Mouse (Mus musculus) G1E (cell line): Measurements from ENCODE around the gene Coq8b. TPM values are rescaled to one million over a fixed set of nuclear protein-coding genes. Genes with fewer than 3 reads are reported as not detected.

Experiments
- ATAC-seq: 2 replicates; pipeline ENCODE4 v1.8.0; 2016; ENCODE audit warnings: mild to moderate bottlenecking; ENCODE audit not compliant: insufficient number of reproducible peaks, poor library complexity, low FRiP score, severe bottlenecking; ENCODE audit errors: extremely low read depth
- DNase-seq: peaks from one replicate; pipeline ENCODE4 v3.0.0; 2012; ENCODE audit warnings: low spot score
- H3K27me3 ChIP-seq: 2 replicates; pipeline ENCODE4 v1.6.1; 2012; ENCODE audit warnings: mild to moderate bottlenecking, low read length, inconsistent platforms; ENCODE audit not compliant: insufficient read depth
- H3K36me3 ChIP-seq: replicated peaks from 2 replicates; pipeline ENCODE3; 2012; ENCODE audit warnings: mild to moderate bottlenecking, inconsistent platforms
- H3K4me1 ChIP-seq: 2 replicates; pipeline ENCODE4 v1.6.1; 2012; ENCODE audit warnings: low read depth, low read length, inconsistent platforms, mixed read lengths; ENCODE audit not compliant: insufficient read depth
- H3K4me3 ChIP-seq: 2 replicates; pipeline ENCODE4 v1.5.1; 2012; ENCODE audit warnings: low read depth, mild to moderate bottlenecking, inconsistent platforms, low read length, moderate library complexity, mixed read lengths
- H3K9me3 ChIP-seq: replicated peaks from 2 replicates; pipeline ENCODE4 v1.6.1; 2012; ENCODE audit warnings: inconsistent platforms
- CTCF ChIP-seq: IDR thresholded peaks from 2 replicates; pipeline ENCODE4 v1.5.1; 2012; ENCODE audit warnings: low read depth, low read length, inconsistent platforms, mixed read lengths
- GATA1 ChIP-seq: IDR thresholded peaks from 2 replicates; pipeline ENCODE4 v1.6.1; 2012; ENCODE audit warnings: borderline replicate concordance, low read length, inconsistent platforms, mixed read lengths
- GATA2 ChIP-seq: IDR thresholded peaks from 2 replicates; pipeline ENCODE4 v1.6.1; 2012; ENCODE audit warnings: low read depth, low read length, inconsistent platforms, borderline replicate concordance
- POLR2AphosphoS5 ChIP-seq: IDR thresholded peaks from 2 replicates; pipeline ENCODE4 v1.6.1; 2012; ENCODE audit warnings: low read depth, low read length, inconsistent platforms; ENCODE audit not compliant: insufficient replicate concordance
- TAL1 ChIP-seq: conservative IDR thresholded peaks from 2 replicates; pipeline ENCODE4 v1.6.1; 2012; ENCODE audit warnings: low read depth, low read length, inconsistent platforms, mixed read lengths
- polyA plus RNA-seq: library from polyadenylated mRNA; stranded (reverse); fragments of >175 nt; gene quantifications from 2 replicates; pipeline ENCODE4 v1.2.3, GENCODE M21; 2012
- total RNA-seq, 2 experiments: library from RNA; stranded (forward) in 1 of 2; stranded (reverse) in 1 of 2; fragments of 200-1000 nt in 1 of 2; fragments of >200 nt in 1 of 2; fragmentation: Nextera tagmentation in 1 of 2; gene quantifications; 2 replicates each; pipeline ENCODE4 v1.2.3; 2014 to 2017

Gene Coq8b
- total and polyA plus RNA-seq, 3 experiments: 25.3 to 62.2 (median 30.4) TPM

DNA sequence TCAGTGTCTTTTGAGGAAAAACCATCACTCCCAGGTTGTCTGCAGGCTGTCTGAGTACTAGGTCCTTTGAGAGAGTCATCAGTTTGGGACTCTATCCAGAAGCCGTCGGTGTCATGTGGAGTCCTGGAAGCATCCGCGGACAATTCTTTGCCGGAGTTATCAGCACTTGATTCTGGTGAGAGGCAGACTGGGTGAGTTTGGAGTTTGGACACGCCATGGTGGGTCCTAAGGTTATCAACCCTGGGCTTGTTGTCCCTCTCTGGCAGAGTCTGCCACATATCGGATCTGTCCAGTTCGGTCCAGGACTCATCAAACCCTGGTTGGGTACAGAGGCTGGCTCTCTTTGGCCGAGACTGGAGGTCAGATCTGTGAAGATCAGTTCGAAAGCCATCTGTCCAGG, 5.1 kb upstream of the Coq8b start:
- DNase-seq (no peak), ATAC-seq (no peak)
- peak overlapping the region; percentile 89 for H3K4me3 ChIP-seq
- peaks cover 39% of the 10 kb centered on the region for H3K36me3 ChIP-seq
- TF ChIP-seq CTCF (no peak), POLR2AphosphoS5 (no peak), GATA1 (no peak), GATA2 (no peak), TAL1 (no peak)
- H3K4me1 ChIP-seq: peaks cover 71% of the 10 kb centered on the region
- H3K9me3 ChIP-seq: no peaks in the 10 kb centered on the region
- H3K27me3 ChIP-seq: no peaks in the 10 kb centered on the region

DNA sequence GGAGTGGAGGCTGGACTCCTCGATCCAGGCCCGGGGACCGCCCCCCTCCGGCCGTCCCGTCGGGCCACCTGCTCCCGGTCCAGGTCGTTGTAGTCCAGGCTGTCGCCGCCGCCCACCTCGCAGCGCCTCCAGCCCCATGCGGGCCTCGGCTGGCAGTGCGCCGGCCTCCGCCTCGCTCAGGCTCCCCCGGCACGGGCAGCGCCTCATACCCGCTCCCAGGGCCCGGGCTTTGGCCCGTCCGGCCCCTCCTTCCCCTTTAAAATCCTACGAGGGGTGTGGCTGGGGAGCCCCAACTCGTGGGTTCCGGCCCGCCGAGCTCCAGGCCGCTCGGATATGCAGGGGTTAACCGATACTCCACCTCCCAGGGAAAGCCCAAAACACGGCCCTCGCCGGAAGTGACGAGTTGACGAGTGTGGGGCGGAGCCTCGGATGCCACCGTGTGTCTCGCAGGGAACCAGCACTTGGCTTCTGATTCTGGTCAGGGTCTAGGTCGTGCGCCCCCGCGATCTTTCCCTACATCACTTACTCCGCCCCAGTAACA, 4.5 kb upstream of the Coq8b start, which contains the start of gene Itpkc:
Itpkc (minus strand) TSS at position 381 of the 541 bp plus-strand sequence.
- H3K36me3 ChIP-seq: peaks cover 33% of the 10 kb centered on the region

DNA sequence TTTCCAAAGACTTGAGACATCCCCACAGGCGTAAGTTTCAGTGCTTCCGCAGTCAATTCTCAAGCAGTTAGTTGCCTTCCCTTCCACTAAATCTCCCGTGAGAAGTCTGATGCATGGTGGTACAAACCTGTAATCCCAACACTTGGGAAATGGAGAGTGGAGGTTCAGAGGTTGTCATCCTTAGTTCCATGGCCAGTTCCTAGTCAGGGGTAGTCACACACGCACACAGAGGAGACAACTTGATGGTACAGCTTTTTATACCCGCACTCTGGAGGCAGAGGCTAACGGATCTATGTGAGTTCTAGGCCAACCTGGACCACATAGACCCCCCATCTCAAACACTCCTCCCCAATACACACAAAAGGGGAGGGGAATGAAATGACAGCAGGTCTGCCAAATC, 4.0 kb upstream of the Coq8b start:
- TF ChIP-seq GATA1: no peak
- TF ChIP-seq GATA2: no peak
- TF ChIP-seq POLR2AphosphoS5: no peak
- no peak for TF ChIP-seq CTCF
- no peak for TF ChIP-seq TAL1
- DNase-seq: no peak
- H3K4me1 ChIP-seq: peaks cover 66% of the 10 kb centered on the region

More for the DNA sequence above, 4.5 kb upstream of the Coq8b start, which contains the start of gene Itpkc:
- ATAC-seq (peak; percentile 66), DNase-seq (peak; percentile 88)
- no peak for TF ChIP-seq GATA1
- TF ChIP-seq POLR2AphosphoS5: no peak
- TF ChIP-seq GATA2: no peak
- TF ChIP-seq TAL1: no peak
- no peak for TF ChIP-seq CTCF
- Histone ChIP-seq H3K27me3 (no peaks in the 10 kb centered on the region), H3K4me3 (peak within 1 kb of the TSS; percentile 89), H3K9me3 (no peaks in the 10 kb centered on the region), H3K4me1 (peaks cover 66% of the 10 kb centered on the region)

DNA sequence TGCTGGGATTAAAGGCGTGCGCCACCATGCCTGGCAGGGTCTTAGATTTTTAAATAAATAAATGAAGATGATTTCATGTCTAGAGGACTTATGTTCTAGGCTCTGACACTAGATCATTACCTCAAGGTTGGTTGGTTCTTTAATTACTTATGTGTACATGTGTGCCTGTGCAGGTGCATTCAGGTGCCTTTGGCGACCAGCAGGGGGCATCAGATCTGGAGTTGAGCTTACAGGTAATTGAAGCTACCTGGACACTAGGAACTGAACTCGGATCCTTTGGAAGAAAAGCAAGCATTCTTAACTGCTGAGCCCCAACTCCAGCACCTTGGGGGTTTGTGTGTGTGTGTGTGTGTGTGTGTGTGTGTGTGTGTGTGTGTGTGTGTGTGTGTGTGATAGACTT, 2.0 kb upstream of the Coq8b start:
- no peak overlapping the region for H3K4me3 ChIP-seq
- no peaks in the 10 kb centered on the region for H3K27me3 ChIP-seq
- H3K36me3 ChIP-seq: peaks cover 28% of the 10 kb centered on the region
- no peak for ATAC-seq
- no peak for DNase-seq
- TF ChIP-seq TAL1: no peak
- TF ChIP-seq CTCF: no peak
- TF ChIP-seq GATA1: no peak
- TF ChIP-seq POLR2AphosphoS5: no peak
- no peak for TF ChIP-seq GATA2
- peaks cover 60% of the 10 kb centered on the region for H3K4me1 ChIP-seq
- no peaks in the 10 kb centered on the region for H3K9me3 ChIP-seq

More for the DNA sequence above, 4.0 kb upstream of the Coq8b start:
- no peak for ATAC-seq
- H3K27me3 ChIP-seq: no peaks in the 10 kb centered on the region
- H3K36me3 ChIP-seq: peaks cover 31% of the 10 kb centered on the region
- no peaks in the 10 kb centered on the region for H3K9me3 ChIP-seq
- H3K4me3 ChIP-seq: peak overlapping the region; percentile 89

DNA sequence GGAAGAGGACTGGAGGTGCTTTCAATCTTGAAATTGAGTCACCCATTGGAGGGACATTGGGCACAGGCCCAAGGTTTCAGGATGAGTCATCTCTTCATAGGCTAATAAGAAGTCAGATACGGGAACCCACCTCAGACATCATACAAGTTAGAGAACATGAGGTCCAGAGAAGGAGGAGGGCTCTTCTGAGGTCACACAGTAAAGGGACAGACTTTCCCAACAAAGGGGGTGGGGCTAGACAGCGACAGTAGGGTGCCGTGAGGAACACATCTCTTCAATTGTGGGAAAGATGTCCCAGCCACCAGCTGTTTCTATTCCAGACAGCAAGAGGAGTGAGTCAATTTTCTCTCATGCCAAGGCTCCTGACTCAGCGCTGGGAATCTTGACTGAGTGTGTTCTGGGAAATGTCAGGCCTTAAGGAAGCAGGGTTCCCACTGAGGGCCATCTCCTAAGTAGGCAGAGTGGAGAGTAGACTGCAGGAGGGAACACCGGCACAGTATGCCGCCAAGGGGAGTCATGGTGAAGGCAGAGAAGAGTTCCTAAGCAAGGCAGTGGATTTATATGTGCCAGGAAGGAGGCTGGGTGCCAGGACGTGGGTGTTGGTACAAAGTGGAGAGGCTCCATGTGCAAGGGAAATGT, 1.0 kb upstream of the Coq8b start:
- peaks cover 52% of the 10 kb centered on the region for H3K4me1 ChIP-seq

DNA sequence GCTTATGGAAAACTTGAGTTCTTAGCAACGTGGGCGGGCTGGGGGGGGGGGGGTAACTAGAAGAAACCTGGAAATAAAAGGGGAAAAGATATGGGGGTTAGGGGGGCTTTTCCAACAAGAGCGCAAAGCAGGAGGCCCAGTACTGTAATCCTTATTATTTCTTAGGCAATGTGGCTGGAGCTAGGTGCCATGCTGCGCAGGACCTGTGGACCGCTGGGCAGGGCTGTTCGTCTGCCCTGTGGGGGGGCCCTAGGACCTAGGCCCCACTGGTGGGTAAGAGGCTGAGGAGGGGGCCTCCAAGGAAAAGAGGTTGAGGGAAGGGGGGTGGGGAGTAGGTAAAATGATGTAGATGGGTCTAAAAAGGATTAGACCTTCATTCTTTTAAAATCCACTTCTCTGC, 477 bp downstream of the Coq8b start:
- Histone ChIP-seq H3K4me1 (peaks cover 42% of the 10 kb centered on the region), H3K27me3 (no peaks in the 10 kb centered on the region)
- ATAC-seq: no peak

More for the DNA sequence above, 1.0 kb upstream of the Coq8b start:
- H3K9me3 ChIP-seq: no peaks in the 10 kb centered on the region
- peaks cover 29% of the 10 kb centered on the region for H3K36me3 ChIP-seq
- H3K4me3 ChIP-seq: no peak overlapping the region
- DNase-seq (no peak), ATAC-seq (no peak)
- TF ChIP-seq TAL1 (no peak), POLR2AphosphoS5 (no peak), GATA1 (no peak), GATA2 (no peak), CTCF (no peak)
- no peaks in the 10 kb centered on the region for H3K27me3 ChIP-seq

More for the DNA sequence above, 477 bp downstream of the Coq8b start:
- peak overlapping the region; percentile 77 for H3K4me3 ChIP-seq
- DNase-seq: no peak
- H3K9me3 ChIP-seq: no peaks in the 10 kb centered on the region
- TF ChIP-seq POLR2AphosphoS5 (no peak), TAL1 (no peak), GATA2 (no peak), GATA1 (no peak), CTCF (no peak)
- H3K36me3 ChIP-seq: peaks cover 38% of the 10 kb centered on the region
